Mouse (Mus musculus): ENCODE measurements around the gene Zfp385a.
A peak's percentile ranks its signal among the peaks of the same experiment; 100 is the strongest.

DNA sequence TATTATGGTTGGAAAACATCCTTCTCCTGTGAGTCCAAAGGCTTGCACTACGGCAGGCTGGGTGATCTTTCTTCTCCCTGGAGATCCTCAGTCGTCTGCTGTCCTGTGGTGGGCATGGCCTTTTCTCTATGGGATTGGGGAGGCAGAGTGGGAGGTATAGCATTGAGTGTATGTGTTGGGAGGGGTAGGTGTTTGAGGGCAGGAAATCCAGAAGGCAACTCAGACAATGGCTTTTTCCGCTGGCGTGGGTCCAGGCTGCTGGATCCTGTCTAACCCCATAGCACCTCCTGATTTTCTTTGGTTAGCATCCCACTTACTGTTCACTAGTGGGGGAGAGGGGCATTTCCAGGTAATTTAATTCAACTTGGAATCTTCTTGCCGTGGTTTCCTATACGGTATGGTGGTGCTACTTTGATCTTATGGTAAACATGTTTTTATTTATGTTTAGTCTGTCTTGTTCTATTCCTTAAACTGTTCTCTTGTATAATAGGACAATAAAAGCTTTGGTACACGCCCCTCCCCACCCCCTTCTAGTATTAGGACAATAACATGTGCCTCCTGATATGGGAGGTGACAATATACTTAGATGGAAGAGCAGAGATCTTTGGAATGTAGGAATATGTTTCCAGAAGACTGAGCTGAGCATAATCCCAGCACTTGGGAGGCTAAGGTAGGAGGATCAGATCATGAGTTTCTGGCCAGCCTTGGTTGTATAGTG is 44.0 kb upstream of the Zfp385a start:
- no peak for TF ChIP-seq CTCF (IDR thresholded peaks at IDR 0.05; ENCODE audit: low read depth)
- TF ChIP-seq EP300 (IDR thresholded peaks at IDR 0.05; ENCODE audit: low read depth): 0 out of 2 replicates have a peak, but pooled peaks have one; percentile 51

Data from heart, postnatal 0 days (tissue).